In genomic region chr9:118862852-118863260, GRCm38 (mm10) we compare ENCODE assay signal across 13 mouse cellular contexts.
DNase-seq lines count a peak whose midpoint lies in the region; ATAC-seq and TF ChIP-seq lines count a peak whose summit lies in the region.
"Had no signal": no experiment of that assay in that cellular context is flagged by ENCODE, and none has a peak within 500 bp of the region (broad histone marks: within the 10 kb centered on the region; RNA-seq: fewer than 3 reads in every experiment).

No protein-coding gene starts in this region.

- no peak for TF ChIP-seq CTCF in ES-Bruce4 (IDR thresholded peaks at IDR 0.05; ENCODE audit: low read depth, low read length)

- no peak overlapping the region for H3K4me2 ChIP-seq in hindbrain, embryonic 14.5 days (replicated peaks)
- no peak overlapping the region; the same call in 1 of the 2 replicates for H3K4me2 ChIP-seq in limb, embryonic 11.5 days (ENCODE audit: low read depth, severe bottlenecking)
- H3K4me2 ChIP-seq: neural tube, embryonic 12.5 days had no signal

- H3K4me3 ChIP-seq in hindbrain, embryonic 10.5 days = no peak overlapping the region
- no peak overlapping the region for H3K4me3 ChIP-seq in hindbrain, embryonic 14.5 days (replicated peaks; ENCODE audit: low read length)
- no peak overlapping the region for H3K4me3 ChIP-seq in ES-Bruce4 (ENCODE audit: low read depth, low read length)
- H3K4me3 ChIP-seq in limb, embryonic 11.5 days (ENCODE audit: low read depth, low read length) = no peak overlapping the region
- H3K4me3 ChIP-seq: left cerebral cortex, adult 2 months; neural tube, embryonic 12.5 days had no signal

- 62% methylated on average over 9 of the region's 9 CpGs for WGBS in hindbrain, embryonic 10.5 days
- 72% methylated on average over 9 of the region's 9 CpGs for WGBS in hindbrain, embryonic 14.5 days
- 6% methylated on average over 9 of the region's 9 CpGs for WGBS in limb, embryonic 11.5 days

- no peak overlapping the region for H3K9ac ChIP-seq in hindbrain, embryonic 14.5 days
- no peak overlapping the region for H3K9ac ChIP-seq in ES-Bruce4 (ENCODE audit: low read depth, poor library complexity, severe bottlenecking)
- no peak overlapping the region for H3K9ac ChIP-seq in limb, embryonic 11.5 days (ENCODE audit: low read length)
- H3K9ac ChIP-seq: neural tube, embryonic 12.5 days had no signal

- no peak overlapping the region for H3K27ac ChIP-seq in hindbrain, embryonic 10.5 days
- H3K27ac ChIP-seq in hindbrain, embryonic 14.5 days = no peak overlapping the region
- H3K27ac ChIP-seq in ES-Bruce4 (ENCODE audit: insufficient read depth, low read length) = peak overlapping the region; percentile 69
- no peak overlapping the region for H3K27ac ChIP-seq in limb, embryonic 11.5 days (replicated peaks; ENCODE audit: low read depth, low read length)
- H3K27ac ChIP-seq: left cerebral cortex, adult 2 months; macrophage; neural tube, embryonic 12.5 days had no signal

- no peak for TF ChIP-seq POLR2A in ES-Bruce4 (IDR thresholded peaks at IDR 0.05; ENCODE audit: insufficient read depth, low read length)

- peak; percentile 63 for DNase-seq in hindbrain, embryonic 10.5 days (ENCODE audit: low spot score)
- DNase-seq in hindbrain, embryonic 14.5 days (ENCODE audit: low spot score) = no peak
- peak; percentile 85 for DNase-seq in embryo, embryonic 10 days (ENCODE audit: low spot score)
- peak; percentile 85 for DNase-seq in limb, embryonic 11.5 days (ENCODE audit: low spot score)
- DNase-seq in right cerebral cortex, postnatal 36 days (ENCODE audit: low spot score in 2 of 2) = no peak
- DNase-seq in gastrocnemius, postnatal 25 days = no peak
- no peak for DNase-seq in layer of hippocampus, adult 8-10 months (ENCODE audit: low spot score in 2 of 2)
- DNase-seq: kidney, adult 2 months; thymus, postnatal 4 days had no signal

- no peak for TF ChIP-seq EP300 in ES-Bruce4 (IDR thresholded peaks at IDR 0.05; ENCODE audit: insufficient read depth, low read depth, low read length)

- no peaks in the 10 kb centered on the region for H3K27me3 ChIP-seq in hindbrain, embryonic 10.5 days (ENCODE audit: insufficient read depth, poor library complexity, severe bottlenecking)
- no peaks in the 10 kb centered on the region for H3K27me3 ChIP-seq in hindbrain, embryonic 14.5 days (ENCODE audit: control insufficient read depth, insufficient read depth, low read length)
- no peaks in the 10 kb centered on the region for H3K27me3 ChIP-seq in ES-Bruce4 (ENCODE audit: control insufficient read depth, insufficient read depth, low read length, poor library complexity, severe bottlenecking)
- H3K27me3 ChIP-seq in limb, embryonic 11.5 days (ENCODE audit: control insufficient read depth, insufficient read depth, low read length) = no peaks in the 10 kb centered on the region
- H3K27me3 ChIP-seq: neural tube, embryonic 12.5 days had no signal

- no peaks in the 10 kb centered on the region for H3K36me3 ChIP-seq in hindbrain, embryonic 10.5 days
- no peaks in the 10 kb centered on the region for H3K36me3 ChIP-seq in hindbrain, embryonic 14.5 days (replicated peaks; ENCODE audit: control insufficient read depth, insufficient read depth)
- H3K36me3 ChIP-seq in ES-Bruce4 (ENCODE audit: control insufficient read depth, insufficient read depth, low read length, poor library complexity, severe bottlenecking) = no peaks in the 10 kb centered on the region
- H3K36me3 ChIP-seq in limb, embryonic 11.5 days (ENCODE audit: control insufficient read depth, insufficient read depth, low read length) = no peaks in the 10 kb centered on the region
- H3K36me3 ChIP-seq: neural tube, embryonic 12.5 days had no signal

- H3K4me1 ChIP-seq in hindbrain, embryonic 10.5 days (replicated peaks) = peaks cover 38% of the 10 kb centered on the region
- peaks cover 8% of the 10 kb centered on the region for H3K4me1 ChIP-seq in hindbrain, embryonic 14.5 days (replicated peaks; ENCODE audit: control insufficient read depth, insufficient read depth, low read length)
- H3K4me1 ChIP-seq in ES-Bruce4 (ENCODE audit: control insufficient read depth, insufficient read depth, low read length) = peaks cover 13% of the 10 kb centered on the region
- peaks cover 36% of the 10 kb centered on the region for H3K4me1 ChIP-seq in limb, embryonic 11.5 days (ENCODE audit: control insufficient read depth, insufficient read depth, low read length)

- no peak for ATAC-seq in hindbrain, embryonic 14.5 days (ENCODE audit: low FRiP score)
- ATAC-seq in limb, embryonic 11.5 days (ENCODE audit: insufficient number of reproducible peaks, low FRiP score, low TSS enrichment, low read depth) = peak; percentile 78; the same call in 1 of the 2 replicates

- H3K9me3 ChIP-seq in hindbrain, embryonic 10.5 days = no peaks in the 10 kb centered on the region
- no peaks in the 10 kb centered on the region for H3K9me3 ChIP-seq in hindbrain, embryonic 14.5 days (ENCODE audit: control insufficient read depth, low read length)
- H3K9me3 ChIP-seq in ES-Bruce4 (replicated peaks; ENCODE audit: control insufficient read depth, insufficient read depth, low read length, poor library complexity, severe bottlenecking) = no peaks in the 10 kb centered on the region; the same call in 1 of the 2 replicates
- H3K9me3 ChIP-seq in limb, embryonic 11.5 days (ENCODE audit: control insufficient read depth, low read length) = no peaks in the 10 kb centered on the region
- H3K9me3 ChIP-seq: neural tube, embryonic 12.5 days had no signal

Comparison
In these comparisons a context has a peak if more than half of its experiments do, and no peak if none do; other contexts are left out.
1. DNase-seq: peak in hindbrain, embryonic 10.5 days (single experiment), embryo, embryonic 10 days (single experiment) and limb, embryonic 11.5 days (single experiment); none in hindbrain, embryonic 14.5 days (single experiment), right cerebral cortex, postnatal 36 days (0 of 2), gastrocnemius, postnatal 25 days (single experiment) and layer of hippocampus, adult 8-10 months (0 of 2).